Mouse (Mus musculus): Measurements from ENCODE around the gene Ugt1a6a.

GRCm38 (mm10) chr1:88235894-88236415 lies 101.3 kb downstream of the Ugt1a6a start:
- TF ChIP-seq POLR2A (IDR thresholded peaks at IDR 0.05; ENCODE audit: extremely low read depth, insufficient read depth, low read length) = no peak
- TF ChIP-seq CTCF (IDR thresholded peaks at IDR 0.05; ENCODE audit: low read depth, low read length) = no peak
